Mouse (Mus musculus) heart, embryonic 10.5 days (tissue): ENCODE data around the gene Ucp2. TPM values are rescaled to one million over a fixed set of nuclear protein-coding genes. Genes with fewer than 3 reads are reported as not detected.

Source experiments
- DNase-seq: peaks from one replicate; pipeline ENCODE4 v3.0.0-alpha.2; 2017; ENCODE audit warnings: low spot score
- H3K27ac ChIP-seq: fragments of 300-500 bp; sonication (generic); 2 replicates; pipeline ENCODE4 v1.5.1; 2016; ENCODE audit warnings: mild to moderate bottlenecking
- H3K27me3 ChIP-seq: fragments of 300-500 bp; sonication (generic); 2 replicates; pipeline ENCODE4 v1.6.1; 2016; ENCODE audit warnings: mild to moderate bottlenecking; ENCODE audit not compliant: poor library complexity, insufficient read depth, severe bottlenecking
- H3K36me3 ChIP-seq: fragments of 300-500 bp; sonication (generic); 2 replicates; pipeline ENCODE4 v1.6.1; 2016; ENCODE audit warnings: mild to moderate bottlenecking, moderate library complexity
- H3K4me1 ChIP-seq: fragments of 300-500 bp; sonication (generic); 2 replicates; pipeline ENCODE4 v1.6.1; 2016; ENCODE audit warnings: mild to moderate bottlenecking
- H3K4me3 ChIP-seq: fragments of 300-500 bp; sonication (generic); 2 replicates; pipeline ENCODE4 v1.5.1; 2016; ENCODE audit warnings: mild to moderate bottlenecking, moderate library complexity
- H3K9me3 ChIP-seq: fragments of 300-500 bp; sonication (generic); 2 replicates; pipeline ENCODE4 v1.6.1; 2016; ENCODE audit warnings: mild to moderate bottlenecking, moderate library complexity
- WGBS: fragments of 180-500 bp; shearing (Covaris S2); methylation state at CpG from one replicate; pipeline ENCODE4 v1.1.7; 2016; 5-methylcytosine and 5-hydroxymethylcytosine counted together
- polyA plus RNA-seq: library from polyadenylated mRNA; unstranded; fragments of >200 nt; fragmentation: Nextera tagmentation; extraction: Ambion mirVana; gene quantifications from 2 replicates; pipeline ENCODE4 v1.2.1, GENCODE M21; 2016

The Ucp2 gene
- polyA plus RNA-seq, 1 experiment from 2014 or later, result 165 TPM

DNA sequence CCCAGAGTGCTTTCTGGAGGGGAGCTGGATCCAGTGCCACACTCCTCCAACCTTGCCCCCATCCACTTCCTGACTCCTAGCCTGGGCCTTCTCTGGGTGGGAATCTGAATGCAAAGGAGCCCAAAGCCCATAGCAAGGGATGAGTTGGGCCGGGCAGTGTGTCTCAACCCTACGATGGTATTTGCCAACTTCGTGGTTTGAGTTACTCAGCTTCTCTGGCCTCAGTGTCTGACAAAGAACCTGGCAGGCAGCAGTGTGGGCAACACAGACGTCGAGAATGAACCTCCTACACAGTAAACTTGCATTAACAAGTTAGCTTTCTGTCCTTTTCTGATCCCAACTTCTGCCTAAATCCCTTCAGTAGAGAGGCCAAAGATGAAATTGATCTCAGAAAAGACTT, 8.6 kb upstream of the Ucp2 start:
- Histone ChIP-seq H3K4me1 (peaks cover 11% of the 10 kb centered on the region), H3K9me3 (no peaks in the 10 kb centered on the region), H3K36me3 (no peaks in the 10 kb centered on the region), H3K27me3 (peaks cover 12% of the 10 kb centered on the region; the same call in 1 of the 2 replicates), H3K27ac (no peak overlapping the region), H3K4me3 (no peak overlapping the region)
- no peak for DNase-seq
- 87% methylated on average over 5 of the region's 5 CpGs for WGBS

DNA sequence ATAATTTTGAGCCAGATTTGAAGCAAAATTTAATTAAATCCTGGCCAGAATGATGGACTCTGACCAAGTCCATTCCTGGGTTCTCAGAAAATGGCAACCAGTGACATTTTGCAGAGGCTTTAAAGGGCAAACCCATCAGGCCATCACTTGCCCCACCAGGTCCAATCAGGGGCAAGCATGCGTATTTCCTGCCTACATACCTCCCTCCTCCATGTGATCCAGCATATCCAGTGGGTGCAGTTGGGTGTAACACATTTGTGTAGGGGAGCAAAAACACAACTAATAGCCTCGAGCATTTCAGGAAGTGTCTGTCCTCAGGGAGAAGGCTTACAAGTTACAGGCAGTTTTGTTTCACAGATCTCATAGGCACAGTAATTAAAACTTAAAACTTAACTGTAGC, 5.8 kb upstream of the Ucp2 start:
- H3K36me3 ChIP-seq, result no peaks in the 10 kb centered on the region
- no peak overlapping the region for H3K4me3 ChIP-seq
- WGBS, result 68% methylated on average over 2 of the region's 2 CpGs
- H3K4me1 ChIP-seq, result peaks cover 6% of the 10 kb centered on the region
- no peaks in the 10 kb centered on the region for H3K9me3 ChIP-seq
- H3K27me3 ChIP-seq, result no peaks in the 10 kb centered on the region
- DNase-seq, result no peak
- no peak overlapping the region for H3K27ac ChIP-seq

DNA sequence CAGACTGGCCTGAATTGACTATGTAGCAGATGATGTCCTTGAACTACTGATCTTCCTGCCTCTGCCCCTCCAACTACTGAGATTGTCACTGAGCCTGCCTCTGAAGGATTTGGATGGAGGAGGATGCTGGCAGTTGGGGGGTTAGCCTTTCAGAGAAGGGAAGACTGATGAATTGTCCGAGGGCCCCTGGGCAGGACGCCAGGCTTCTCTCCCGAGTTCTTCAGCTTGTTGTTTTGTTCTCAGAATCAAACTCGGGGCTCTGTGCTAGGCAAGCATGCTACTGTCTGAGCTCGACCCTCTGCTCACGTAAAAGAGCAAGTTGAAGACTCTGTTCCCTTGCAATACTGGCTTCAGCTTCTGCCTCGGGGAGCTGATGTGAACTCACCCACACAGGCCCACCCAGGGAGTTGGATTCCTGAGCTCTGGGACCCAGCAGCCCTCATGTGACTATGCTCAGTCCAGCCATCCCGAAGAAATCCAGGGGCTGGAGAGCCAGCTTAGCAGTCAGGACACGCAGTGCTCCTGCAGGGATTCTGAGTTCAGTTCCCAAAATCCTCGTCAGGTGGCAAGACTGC, 4.6 kb upstream of the Ucp2 start:
- H3K4me1 ChIP-seq, result peaks cover 18% of the 10 kb centered on the region
- no peaks in the 10 kb centered on the region for H3K9me3 ChIP-seq
- no peaks in the 10 kb centered on the region for H3K36me3 ChIP-seq
- no peak for DNase-seq
- H3K4me3 ChIP-seq, result no peak overlapping the region
- no peak overlapping the region for H3K27ac ChIP-seq
- 47% methylated on average over 10 of the region's 10 CpGs for WGBS
- no peaks in the 10 kb centered on the region for H3K27me3 ChIP-seq

DNA sequence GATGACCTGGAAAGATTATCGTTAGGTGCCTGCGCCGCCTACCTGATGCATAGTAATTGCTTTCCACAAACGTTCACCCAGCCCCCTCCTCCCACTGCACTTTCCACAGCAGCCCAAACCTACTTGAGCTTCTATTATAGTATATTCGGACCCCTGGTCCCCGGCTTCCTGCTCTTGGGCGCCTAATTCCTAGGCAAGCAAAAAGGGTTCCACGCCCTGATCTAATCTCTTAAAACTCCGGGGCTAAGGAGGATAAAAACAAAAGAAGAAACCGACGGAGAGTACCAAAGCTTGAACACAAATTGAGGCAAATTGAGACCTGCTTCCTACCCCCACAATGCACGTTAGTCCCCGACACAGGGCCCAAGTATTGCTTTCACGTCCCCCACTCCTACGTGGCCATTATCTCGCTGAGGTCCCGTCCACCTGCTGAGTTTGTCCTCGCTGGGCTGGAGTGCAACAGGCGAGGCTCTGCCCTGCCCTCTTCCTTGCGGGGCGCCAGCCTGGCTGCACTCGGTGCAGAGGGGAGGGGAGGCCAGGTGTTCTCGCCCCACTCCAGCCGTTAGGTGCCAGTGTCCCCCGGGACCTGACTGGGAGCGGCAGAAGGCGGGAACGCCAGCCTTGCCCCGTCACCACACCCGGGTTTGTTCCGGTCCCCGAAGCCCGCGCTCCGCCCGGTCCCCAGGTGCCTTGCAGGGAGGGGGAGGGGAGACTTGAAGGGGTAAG, 583 bp upstream of the Ucp2 start:
- Histone ChIP-seq H3K4me3 (peak overlapping the region; percentile 62), H3K36me3 (peaks cover 12% of the 10 kb centered on the region), H3K27ac (peak overlapping the region; percentile 83), H3K4me1 (peaks cover 54% of the 10 kb centered on the region), H3K27me3 (no peaks in the 10 kb centered on the region), H3K9me3 (no peaks in the 10 kb centered on the region)
- no peak for DNase-seq
- 3% methylated on average over 35 of the region's 36 CpGs for WGBS

DNA sequence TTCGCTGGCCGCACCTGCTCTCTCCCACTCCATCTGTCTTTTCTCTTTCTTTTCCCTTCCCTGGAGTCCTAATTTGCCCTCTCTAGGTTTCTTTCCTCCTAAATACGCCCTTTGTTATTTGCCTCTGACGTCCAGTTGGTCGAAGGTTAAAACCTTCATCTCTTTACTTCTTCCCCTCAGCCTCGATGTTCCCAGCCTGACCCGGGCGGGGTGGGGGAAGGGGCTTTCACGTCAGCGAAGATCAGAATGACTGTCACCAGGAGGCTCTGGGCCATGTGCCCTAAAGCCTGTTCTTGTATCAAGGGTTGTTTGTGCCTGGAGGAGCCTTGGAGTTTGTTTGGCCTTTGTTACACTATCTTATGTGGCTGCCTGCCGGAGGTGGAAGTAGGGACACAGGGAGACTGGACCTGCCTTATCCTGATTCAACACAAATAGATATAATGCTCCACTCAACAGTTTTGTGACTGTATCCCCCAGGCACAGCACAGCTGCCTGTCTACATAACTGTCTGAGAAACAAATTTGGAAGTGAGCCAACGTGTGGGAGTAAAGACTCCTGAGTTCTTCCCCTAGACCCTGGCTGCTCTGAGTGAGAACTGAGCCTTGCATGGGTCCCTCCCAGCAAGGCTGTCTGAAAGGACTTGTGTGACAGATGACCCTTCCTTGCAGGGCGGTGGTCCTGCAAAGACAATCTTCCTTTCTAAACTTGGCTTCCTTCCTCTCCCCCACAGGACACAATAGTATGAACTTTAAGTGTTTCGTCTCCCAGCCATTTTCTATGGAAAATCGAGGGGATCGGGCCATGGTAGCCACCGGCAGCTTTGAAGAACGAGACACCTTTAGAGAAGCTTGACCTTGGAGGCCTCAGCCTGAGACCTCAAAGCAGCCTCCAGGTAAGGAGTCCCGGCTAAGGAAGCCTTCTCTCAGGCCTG, 612 bp downstream of the Ucp2 start:
- DNase-seq, result no peak
- 36% methylated on average over 19 of the region's 19 CpGs for WGBS
- Histone ChIP-seq H3K27ac (peak overlapping the region; percentile 83), H3K4me1 (peaks cover 52% of the 10 kb centered on the region), H3K36me3 (peaks cover 24% of the 10 kb centered on the region), H3K27me3 (no peaks in the 10 kb centered on the region), H3K4me3 (peak overlapping the region; percentile 62), H3K9me3 (no peaks in the 10 kb centered on the region)

DNA sequence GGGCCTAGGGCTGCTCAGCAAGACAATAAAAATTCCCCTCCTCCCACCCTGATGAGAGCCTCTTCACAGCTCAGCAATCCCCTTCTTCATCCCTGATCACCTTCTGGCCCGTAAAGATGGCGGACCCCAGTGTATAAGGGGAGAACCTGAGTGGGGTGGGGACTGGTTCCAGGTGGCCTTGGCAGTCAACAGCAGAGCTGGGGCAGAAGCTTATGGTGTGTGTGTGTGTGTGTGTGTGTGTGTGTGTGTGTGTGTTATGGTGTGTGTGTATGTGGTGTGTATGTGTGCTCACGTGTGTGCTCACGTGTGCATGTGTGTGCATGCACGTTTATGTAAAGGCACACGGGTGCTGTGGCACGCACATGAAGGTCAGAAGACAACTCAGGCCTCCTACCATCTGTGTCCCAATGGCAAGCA, 1.3 kb downstream of the Ucp2 start:
- no peak for DNase-seq
- no peaks in the 10 kb centered on the region for H3K9me3 ChIP-seq
- peak overlapping the region; percentile 83 for H3K27ac ChIP-seq
- H3K4me1 ChIP-seq, result peaks cover 51% of the 10 kb centered on the region
- peak overlapping the region; percentile 62 for H3K4me3 ChIP-seq
- H3K36me3 ChIP-seq, result peaks cover 30% of the 10 kb centered on the region
- 82% methylated on average over 7 of the region's 7 CpGs for WGBS
- H3K27me3 ChIP-seq, result no peaks in the 10 kb centered on the region

DNA sequence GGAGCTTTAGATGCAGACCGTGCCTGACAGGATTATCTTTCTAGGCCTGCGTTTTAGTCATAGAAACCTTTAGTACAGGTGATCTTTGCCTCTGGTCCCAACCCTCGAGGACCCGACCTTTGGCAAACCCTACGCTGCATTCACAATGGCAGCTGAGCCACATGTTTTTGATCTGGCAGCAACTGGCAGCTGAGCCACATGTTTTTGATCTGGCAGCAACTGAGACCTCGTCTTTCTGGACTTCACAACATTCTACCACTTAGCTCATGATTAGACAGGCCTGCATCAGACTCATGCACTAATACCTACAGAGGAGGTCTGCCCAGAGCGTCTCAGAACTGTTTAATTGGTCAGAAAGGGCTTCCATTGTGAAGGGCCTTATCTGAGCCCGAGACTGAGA, 1.9 kb downstream of the Ucp2 start:
- no peak for DNase-seq
- H3K4me3 ChIP-seq, result peak overlapping the region; percentile 62
- H3K36me3 ChIP-seq, result peaks cover 37% of the 10 kb centered on the region
- H3K9me3 ChIP-seq, result no peaks in the 10 kb centered on the region
- WGBS, result 48% methylated on average over 8 of the region's 8 CpGs
- peak overlapping the region; percentile 83 for H3K27ac ChIP-seq
- H3K27me3 ChIP-seq, result no peaks in the 10 kb centered on the region
- H3K4me1 ChIP-seq, result peaks cover 57% of the 10 kb centered on the region

DNA sequence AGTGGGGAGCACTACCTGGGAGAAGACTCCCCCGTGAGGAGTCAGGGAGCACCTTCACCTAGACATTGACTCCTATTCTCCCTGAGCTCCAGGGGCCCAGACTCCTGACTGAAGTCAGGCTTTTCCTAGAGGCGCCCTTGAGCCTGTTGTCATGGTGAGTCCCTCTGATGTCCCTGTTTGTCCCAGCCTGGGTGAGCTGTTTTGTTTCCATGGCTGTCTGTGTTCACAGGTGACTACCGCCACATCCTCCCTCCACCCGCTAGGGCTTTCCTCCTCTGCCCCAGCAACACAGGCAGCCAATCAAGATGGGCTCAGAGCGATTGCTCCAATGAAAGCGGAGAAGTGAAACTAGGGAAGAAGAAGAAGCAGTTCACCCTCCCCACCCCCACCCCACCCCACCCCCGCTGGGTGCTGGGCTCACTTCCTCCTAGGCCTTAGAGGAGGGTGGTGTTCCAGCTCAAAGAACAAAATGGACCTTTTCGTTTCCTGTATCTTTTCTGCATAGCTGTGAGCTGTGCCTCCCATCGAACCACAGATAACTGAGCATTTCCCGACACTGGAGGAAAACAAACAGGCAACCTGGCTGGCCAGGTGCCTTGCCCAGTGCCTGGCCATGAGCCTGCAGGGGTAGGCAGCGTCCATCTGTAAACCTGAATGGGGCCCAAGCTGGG, 2.6 kb downstream of the Ucp2 start:
- WGBS, result 25% methylated on average over 11 of the region's 11 CpGs
- H3K4me1 ChIP-seq, result peaks cover 62% of the 10 kb centered on the region

DNA sequence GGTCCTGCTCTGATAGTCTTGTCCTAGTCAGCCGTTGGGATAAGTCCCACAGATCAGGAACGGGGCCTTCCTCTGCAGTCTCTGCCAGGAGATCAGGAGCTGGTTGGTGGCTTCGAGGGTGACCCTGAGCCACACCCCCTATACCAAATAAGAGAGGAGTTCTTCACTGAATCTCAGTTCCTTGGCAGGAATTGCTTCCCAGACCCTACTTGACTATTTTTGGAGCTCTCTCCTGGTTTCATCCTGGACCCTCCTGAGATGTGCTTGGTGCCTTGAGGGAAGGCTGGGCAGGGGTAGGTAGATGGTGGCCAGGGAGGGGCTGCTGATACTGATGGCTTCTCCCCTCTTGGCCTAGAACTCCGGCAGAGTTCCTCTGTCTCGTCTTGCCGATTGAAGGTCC, 3.2 kb downstream of the Ucp2 start:
- no peaks in the 10 kb centered on the region for H3K27me3 ChIP-seq
- H3K27ac ChIP-seq, result peak overlapping the region; percentile 83
- peak overlapping the region; percentile 62; the same call in 1 of the 2 replicates for H3K4me3 ChIP-seq
- H3K9me3 ChIP-seq, result no peaks in the 10 kb centered on the region
- 65% methylated on average over 6 of the region's 6 CpGs for WGBS
- peaks cover 62% of the 10 kb centered on the region for H3K4me1 ChIP-seq
- H3K36me3 ChIP-seq, result peaks cover 38% of the 10 kb centered on the region
- DNase-seq, result no peak

More for the DNA sequence above, 2.6 kb downstream of the Ucp2 start:
- DNase-seq, result peak; percentile 93
- H3K36me3 ChIP-seq, result peaks cover 38% of the 10 kb centered on the region
- no peaks in the 10 kb centered on the region for H3K27me3 ChIP-seq
- H3K4me3 ChIP-seq, result peak overlapping the region; percentile 62
- no peaks in the 10 kb centered on the region for H3K9me3 ChIP-seq
- peak overlapping the region; percentile 83 for H3K27ac ChIP-seq

DNA sequence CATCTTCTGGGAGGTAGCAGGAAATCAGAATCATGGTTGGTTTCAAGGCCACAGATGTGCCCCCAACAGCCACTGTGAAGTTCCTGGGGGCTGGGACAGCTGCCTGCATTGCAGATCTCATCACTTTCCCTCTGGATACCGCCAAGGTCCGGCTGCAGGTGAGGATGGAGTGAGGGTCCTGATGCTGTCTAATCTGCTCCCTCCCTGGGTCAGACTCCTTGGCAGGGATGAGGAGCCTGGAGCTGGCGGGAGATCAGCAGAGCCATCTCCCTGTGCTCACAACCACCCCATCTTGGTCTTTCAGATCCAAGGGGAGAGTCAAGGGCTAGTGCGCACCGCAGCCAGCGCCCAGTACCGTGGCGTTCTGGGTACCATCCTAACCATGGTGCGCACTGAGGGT, 3.7 kb downstream of the Ucp2 start:
- peak overlapping the region; percentile 83 for H3K27ac ChIP-seq
- H3K36me3 ChIP-seq, result peaks cover 38% of the 10 kb centered on the region
- H3K4me1 ChIP-seq, result peaks cover 62% of the 10 kb centered on the region
- WGBS, result 91% methylated on average over 9 of the region's 9 CpGs
- H3K4me3 ChIP-seq, result no peak overlapping the region
- no peaks in the 10 kb centered on the region for H3K27me3 ChIP-seq
- no peaks in the 10 kb centered on the region for H3K9me3 ChIP-seq
- DNase-seq, result no peak

DNA sequence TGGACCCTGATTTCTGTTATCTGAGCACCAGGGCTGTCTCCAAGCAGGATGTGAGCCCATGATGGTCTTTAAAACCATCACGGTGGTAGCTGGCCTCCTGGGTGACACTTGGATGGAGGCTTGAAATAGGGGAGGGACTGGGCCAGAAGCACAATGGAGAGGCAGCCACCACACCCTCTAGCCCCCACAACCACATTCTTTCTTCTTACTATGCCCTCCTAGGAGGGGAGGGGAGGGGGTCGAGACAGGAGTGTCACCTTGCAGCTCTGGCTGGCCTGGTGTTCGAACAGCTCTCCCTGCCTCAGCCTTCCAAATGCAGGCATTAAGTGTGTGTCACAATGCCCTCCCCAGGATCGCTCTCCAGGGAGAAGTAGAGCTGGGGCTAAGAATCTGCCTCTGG, 4.3 kb downstream of the Ucp2 start:
- DNase-seq, result no peak
- H3K4me3 ChIP-seq, result no peak overlapping the region
- peaks cover 38% of the 10 kb centered on the region for H3K36me3 ChIP-seq
- peaks cover 60% of the 10 kb centered on the region for H3K4me1 ChIP-seq
- H3K27me3 ChIP-seq, result no peaks in the 10 kb centered on the region
- no peak overlapping the region for H3K27ac ChIP-seq
- 82% methylated on average over 4 of the region's 4 CpGs for WGBS
- no peaks in the 10 kb centered on the region for H3K9me3 ChIP-seq

DNA sequence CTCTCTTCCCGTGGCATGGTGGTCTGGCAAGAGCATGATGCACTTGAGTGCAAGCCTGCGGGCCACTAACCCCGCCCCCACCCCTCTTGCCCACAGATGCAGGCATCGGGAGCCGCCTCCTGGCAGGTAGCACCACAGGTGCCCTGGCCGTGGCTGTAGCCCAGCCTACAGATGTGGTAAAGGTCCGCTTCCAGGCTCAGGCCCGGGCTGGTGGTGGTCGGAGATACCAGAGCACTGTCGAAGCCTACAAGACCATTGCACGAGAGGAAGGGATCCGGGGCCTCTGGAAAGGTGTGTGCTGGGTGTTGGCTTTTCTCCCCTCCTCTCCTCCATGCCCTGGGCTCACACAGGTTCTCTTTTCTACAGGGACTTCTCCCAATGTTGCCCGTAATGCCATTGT, 4.8 kb downstream of the Ucp2 start:
- Histone ChIP-seq H3K4me1 (peaks cover 55% of the 10 kb centered on the region), H3K9me3 (no peaks in the 10 kb centered on the region), H3K4me3 (no peak overlapping the region), H3K27me3 (no peaks in the 10 kb centered on the region), H3K27ac (no peak overlapping the region), H3K36me3 (peaks cover 38% of the 10 kb centered on the region)
- DNase-seq, result no peak
- WGBS, result 89% methylated on average over 13 of the region's 13 CpGs
